Mouse (Mus musculus) midbrain, embryonic 12.5 days (tissue): ENCODE measurements around the gene Pde4d. TPM values are rescaled to one million over a fixed set of nuclear protein-coding genes. Genes with fewer than 3 reads are reported as not detected.
"Not testable (repeated sequence)": the region's sequence is repeated elsewhere in the genome, so short reads cannot be mapped to it uniquely, and the experiment has no call there.

ENCODE experiments used
- ATAC-seq: fragments of 200-750 bp; cut with Nextera tagmentation; 2 replicates; pipeline ENCODE4 v1.8.0; 2017; ENCODE audit warnings: low read depth, moderate TSS enrichment, moderate library complexity; ENCODE audit not compliant: low FRiP score
- H3K27ac ChIP-seq: fragments of 300-500 bp; sonication (generic); replicated peaks from 2 replicates; pipeline ENCODE4 v1.5.1; 2016; ENCODE audit warnings: mild to moderate bottlenecking
- H3K27me3 ChIP-seq: fragments of 300-500 bp; sonication (generic); 2 replicates; pipeline ENCODE4 v1.6.1; 2016; ENCODE audit warnings: mild to moderate bottlenecking
- H3K36me3 ChIP-seq: fragments of 300-500 bp; sonication (generic); 2 replicates; pipeline ENCODE4 v1.6.1; 2016
- H3K4me1 ChIP-seq: fragments of 300-500 bp; sonication (generic); 2 replicates; pipeline ENCODE4 v1.6.1; 2016
- H3K4me2 ChIP-seq: fragments of 300-500 bp; sonication (generic); replicated peaks from 2 replicates; pipeline ENCODE4 v1.6.1; 2016; ENCODE audit warnings: mild to moderate bottlenecking, moderate library complexity
- H3K4me3 ChIP-seq: fragments of 300-500 bp; sonication (generic); 2 replicates; pipeline ENCODE4 v1.5.1; 2016; ENCODE audit warnings: mild to moderate bottlenecking
- H3K9ac ChIP-seq: fragments of 300-500 bp; sonication (generic); replicated peaks from 2 replicates; pipeline ENCODE4 v1.6.1; 2016; ENCODE audit warnings: mild to moderate bottlenecking, moderate library complexity
- H3K9me3 ChIP-seq: fragments of 300-500 bp; sonication (generic); 2 replicates; pipeline ENCODE4 v1.6.1; 2016; ENCODE audit warnings: mild to moderate bottlenecking
- WGBS: fragments of 180-500 bp; shearing (Covaris S2); methylation state at CpG from one replicate; pipeline ENCODE4 v1.1.7; 2016; 5-methylcytosine and 5-hydroxymethylcytosine counted together
- polyA plus RNA-seq: library from polyadenylated mRNA; unstranded; fragments of >200 nt; fragmentation: Nextera tagmentation; extraction: Ambion mirVana; gene quantifications from 2 replicates; pipeline ENCODE4 v1.2.1, GENCODE M21; 2016

Gene Pde4d
- polyA plus RNA-seq, 1 experiment from 2014 or later: 21.4 TPM

DNA sequence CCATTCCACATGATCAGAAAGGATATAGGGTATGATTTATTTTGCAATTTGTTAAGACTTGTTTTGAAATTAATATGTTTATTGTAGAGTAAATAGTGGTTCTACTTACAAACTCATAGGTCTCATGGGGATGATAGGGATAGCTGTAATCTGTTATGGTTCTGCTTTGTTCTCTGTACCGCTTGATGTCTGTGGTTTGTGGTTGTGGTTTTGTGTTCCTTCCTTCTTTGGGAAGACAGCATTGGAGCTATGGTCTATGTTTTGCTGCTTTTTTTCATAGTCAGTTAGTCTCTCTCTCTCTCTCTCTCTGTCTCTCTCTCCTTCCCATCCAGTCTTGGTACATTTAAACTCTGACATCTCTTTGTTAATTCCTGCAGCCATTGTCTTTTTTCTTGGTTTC lies 217.3 kb downstream of the Pde4d start:
- no peak overlapping the region for H3K4me2 ChIP-seq
- 92% methylated on average over 1 of the region's 1 CpGs for WGBS
- no peak for ATAC-seq

DNA sequence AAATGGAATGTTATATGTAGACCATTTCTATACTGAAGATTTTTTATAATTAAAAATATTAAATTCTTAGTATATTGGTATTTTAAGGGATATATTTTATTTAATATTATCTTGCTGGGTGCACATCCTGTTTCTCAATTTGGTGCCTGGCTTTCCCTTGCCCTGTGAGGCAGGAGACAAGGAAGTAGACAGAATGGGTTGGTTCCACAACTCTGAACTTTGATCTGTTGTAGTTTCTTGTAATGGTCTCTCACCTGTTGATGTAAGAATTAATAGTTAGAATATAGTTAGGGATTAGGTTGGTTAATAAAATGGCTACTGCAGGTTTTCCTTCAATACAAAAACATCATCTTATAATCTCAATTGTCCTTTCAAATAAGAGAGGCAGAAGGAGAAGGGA lies 227.3 kb downstream of the Pde4d start:
- no peak overlapping the region for H3K4me3 ChIP-seq
- no peak overlapping the region for H3K9ac ChIP-seq

More for the DNA sequence above, 217.3 kb downstream of the Pde4d start:
- H3K4me1 ChIP-seq: no peaks in the 10 kb centered on the region
- H3K27me3 ChIP-seq: no peaks in the 10 kb centered on the region
- H3K9me3 ChIP-seq: no peaks in the 10 kb centered on the region
- H3K36me3 ChIP-seq: no peaks in the 10 kb centered on the region
- no peak overlapping the region for H3K9ac ChIP-seq
- H3K4me3 ChIP-seq: no peak overlapping the region
- H3K27ac ChIP-seq: no peak overlapping the region

DNA sequence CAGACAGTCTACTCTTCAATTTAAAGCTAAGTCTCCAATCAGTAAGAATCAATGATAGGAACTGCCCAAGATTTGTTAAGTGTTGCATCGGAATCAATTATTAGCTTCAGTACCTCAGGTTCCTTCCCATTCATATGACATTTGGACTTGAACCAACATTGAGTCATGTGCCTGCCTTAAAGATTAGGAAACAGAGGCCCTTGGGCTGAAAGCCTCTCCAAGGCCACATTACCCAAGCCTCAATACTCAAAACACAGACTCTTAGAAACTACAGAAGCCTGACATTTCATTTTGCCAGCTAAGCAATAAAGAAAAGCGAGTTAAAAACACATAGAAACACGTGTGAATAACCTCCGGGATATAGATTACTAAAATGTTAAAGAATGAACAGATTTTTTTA lies 233.3 kb downstream of the Pde4d start:
- Histone ChIP-seq H3K9ac (no peak overlapping the region), H3K27me3 (no peaks in the 10 kb centered on the region)

More for the DNA sequence above, 227.3 kb downstream of the Pde4d start:
- Histone ChIP-seq H3K4me1 (no peaks in the 10 kb centered on the region), H3K36me3 (no peaks in the 10 kb centered on the region), H3K4me2 (no peak overlapping the region), H3K27me3 (no peaks in the 10 kb centered on the region), H3K9me3 (no peaks in the 10 kb centered on the region), H3K27ac (no peak overlapping the region)
- ATAC-seq: no peak

DNA sequence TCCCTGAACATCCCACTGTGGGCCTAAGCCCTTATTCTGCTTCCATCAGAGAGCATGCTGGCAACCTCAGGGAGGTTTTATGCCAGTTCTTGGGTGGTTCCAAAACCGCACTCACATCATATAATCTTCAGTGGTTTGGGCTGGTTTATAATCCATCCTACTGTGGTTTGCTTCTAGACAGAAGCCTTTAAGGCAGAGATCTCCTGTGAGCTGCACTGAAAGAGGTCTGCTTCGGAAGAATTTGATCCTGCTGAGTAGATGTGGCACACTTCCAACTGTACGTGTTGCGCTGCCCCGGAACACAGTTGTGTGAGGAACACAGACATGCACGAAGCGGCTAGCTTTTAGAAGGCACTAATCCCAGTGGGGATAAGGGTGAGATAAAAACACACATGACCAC lies 236.1 kb downstream of the Pde4d start:
- Histone ChIP-seq H3K36me3 (no peaks in the 10 kb centered on the region), H3K4me1 (no peaks in the 10 kb centered on the region), H3K9ac (no peak overlapping the region), H3K27me3 (no peaks in the 10 kb centered on the region), H3K4me2 (no peak overlapping the region), H3K9me3 (no peaks in the 10 kb centered on the region), H3K4me3 (no peak overlapping the region), H3K27ac (no peak overlapping the region)
- ATAC-seq: no peak
- WGBS: 91% methylated on average over 7 of the region's 7 CpGs

More for the DNA sequence above, 233.3 kb downstream of the Pde4d start:
- no peaks in the 10 kb centered on the region for H3K36me3 ChIP-seq
- no peaks in the 10 kb centered on the region for H3K9me3 ChIP-seq
- H3K27ac ChIP-seq: no peak overlapping the region
- H3K4me3 ChIP-seq: no peak overlapping the region
- no peaks in the 10 kb centered on the region for H3K4me1 ChIP-seq
- ATAC-seq: no peak
- H3K4me2 ChIP-seq: no peak overlapping the region
- WGBS: 93% methylated on average over 4 of the region's 4 CpGs

DNA sequence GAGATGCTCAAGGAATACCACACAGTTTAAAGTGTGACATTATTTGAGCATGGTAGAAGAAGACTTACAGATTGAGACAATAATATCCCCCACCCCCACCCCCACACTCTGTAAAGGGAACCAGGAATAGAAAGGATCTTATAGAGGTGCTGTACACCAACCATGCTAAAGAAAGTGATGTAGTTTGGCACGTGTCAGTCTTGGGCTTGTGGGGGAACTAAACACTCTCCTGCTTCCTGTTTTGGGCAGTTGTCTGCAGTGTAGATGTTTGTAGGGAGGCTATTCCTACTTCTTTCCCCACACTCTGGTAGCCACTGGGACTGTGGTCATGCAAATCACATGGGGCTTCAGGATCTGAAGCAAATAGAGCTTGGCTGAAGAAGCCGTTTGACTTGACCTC lies 236.5 kb downstream of the Pde4d start:
- Histone ChIP-seq H3K9me3 (no peaks in the 10 kb centered on the region), H3K4me2 (no peak overlapping the region), H3K27me3 (no peaks in the 10 kb centered on the region), H3K4me3 (no peak overlapping the region), H3K4me1 (no peaks in the 10 kb centered on the region), H3K36me3 (no peaks in the 10 kb centered on the region), H3K9ac (no peak overlapping the region), H3K27ac (no peak overlapping the region)
- 87% methylated on average over 2 of the region's 2 CpGs for WGBS
- no peak for ATAC-seq

DNA sequence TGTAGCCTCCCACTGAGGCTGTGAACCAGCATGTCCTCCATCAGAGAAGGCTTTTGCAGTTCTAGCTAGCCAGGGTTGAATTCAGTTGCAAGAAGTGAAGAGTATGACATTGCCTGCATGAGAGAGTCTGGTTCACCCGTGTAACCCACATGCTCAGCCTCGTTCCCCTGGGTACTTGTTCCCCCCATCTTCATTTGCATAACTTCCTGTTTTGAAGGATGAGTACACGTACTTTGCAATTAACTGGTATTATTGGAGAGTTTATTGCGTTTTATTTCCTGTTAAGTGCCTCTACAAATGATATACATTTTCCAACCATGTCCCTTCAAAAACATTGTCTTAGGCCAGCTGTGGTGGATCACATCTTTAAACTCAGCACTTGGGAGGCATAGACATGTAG lies 237.1 kb downstream of the Pde4d start:
- WGBS: 80% methylated on average over 4 of the region's 4 CpGs

DNA sequence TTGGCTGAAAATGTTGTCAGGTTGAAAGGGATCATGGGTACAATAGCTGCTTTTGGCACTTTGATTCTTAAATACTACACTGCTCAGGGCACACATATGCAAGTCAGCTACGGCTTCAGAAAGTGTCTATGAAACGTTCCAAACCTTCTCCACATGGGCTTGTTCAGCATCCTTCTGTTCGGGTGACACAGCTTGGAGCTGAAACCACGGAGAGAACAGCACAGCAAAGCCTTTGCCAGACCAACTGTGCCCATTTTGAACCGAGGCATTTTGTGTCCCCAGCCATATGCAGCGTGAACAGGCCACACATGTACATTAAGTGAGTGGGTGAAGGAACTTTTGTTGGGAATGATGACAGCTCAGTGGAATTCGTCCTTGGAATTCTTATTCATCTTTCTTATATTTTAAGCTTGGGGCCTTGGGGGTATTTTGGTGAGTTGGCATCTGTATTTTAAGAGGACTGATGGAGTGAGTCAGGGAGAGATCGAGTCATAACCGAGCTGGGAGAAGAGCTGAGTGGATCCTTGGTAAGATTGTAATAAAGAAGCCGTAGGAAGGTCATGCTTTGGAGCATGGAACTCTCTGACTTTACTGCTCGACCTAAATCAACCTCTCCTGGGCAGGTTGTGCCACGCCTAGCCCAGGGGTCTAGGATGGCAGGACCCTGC lies 243.3 kb downstream of the Pde4d start:
- whole genome bisulfite sequencing: 85% methylated on average over 12 of the region's 12 CpGs
- H3K27me3 ChIP-seq: no peaks in the 10 kb centered on the region

More for the DNA sequence above, 237.1 kb downstream of the Pde4d start:
- Histone ChIP-seq H3K9ac (no peak overlapping the region), H3K27ac (no peak overlapping the region), H3K36me3 (no peaks in the 10 kb centered on the region), H3K27me3 (no peaks in the 10 kb centered on the region), H3K9me3 (no peaks in the 10 kb centered on the region), H3K4me1 (no peaks in the 10 kb centered on the region), H3K4me2 (no peak overlapping the region), H3K4me3 (no peak overlapping the region)
- no peak for ATAC-seq

DNA sequence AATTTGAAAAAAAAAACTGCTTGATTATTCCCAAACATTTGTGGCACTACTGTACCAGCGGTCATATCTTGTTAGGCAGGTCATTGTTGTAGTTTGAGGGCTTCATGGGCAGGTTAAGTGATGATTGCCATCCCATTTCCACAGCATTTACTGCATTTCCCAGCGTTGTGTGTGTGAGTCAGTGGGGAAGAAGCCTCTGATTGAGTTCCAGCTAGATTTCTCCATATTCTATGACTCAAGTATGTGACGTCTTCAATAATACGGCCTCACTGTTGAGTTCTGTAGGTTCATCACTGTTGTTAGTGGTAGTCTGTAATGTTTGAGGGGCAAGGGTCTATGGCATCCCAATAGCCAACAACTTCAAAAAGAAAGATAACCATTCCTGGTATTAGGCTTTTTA lies 255.7 kb downstream of the Pde4d start:
- no peaks in the 10 kb centered on the region for H3K36me3 ChIP-seq
- no peaks in the 10 kb centered on the region for H3K27me3 ChIP-seq
- no peak overlapping the region for H3K4me3 ChIP-seq
- 85% methylated on average over 4 of the region's 4 CpGs for WGBS
- H3K27ac ChIP-seq: no peak overlapping the region
- H3K4me1 ChIP-seq: no peaks in the 10 kb centered on the region
- no peak for ATAC-seq
- no peaks in the 10 kb centered on the region for H3K9me3 ChIP-seq
- H3K4me2 ChIP-seq: no peak overlapping the region
- H3K9ac ChIP-seq: no peak overlapping the region

More for the DNA sequence above, 243.3 kb downstream of the Pde4d start:
- Histone ChIP-seq H3K4me2 (no peak overlapping the region), H3K4me3 (no peak overlapping the region), H3K4me1 (no peaks in the 10 kb centered on the region), H3K9ac (no peak overlapping the region), H3K36me3 (no peaks in the 10 kb centered on the region), H3K9me3 (no peaks in the 10 kb centered on the region), H3K27ac (no peak overlapping the region)
- ATAC-seq: no peak

DNA sequence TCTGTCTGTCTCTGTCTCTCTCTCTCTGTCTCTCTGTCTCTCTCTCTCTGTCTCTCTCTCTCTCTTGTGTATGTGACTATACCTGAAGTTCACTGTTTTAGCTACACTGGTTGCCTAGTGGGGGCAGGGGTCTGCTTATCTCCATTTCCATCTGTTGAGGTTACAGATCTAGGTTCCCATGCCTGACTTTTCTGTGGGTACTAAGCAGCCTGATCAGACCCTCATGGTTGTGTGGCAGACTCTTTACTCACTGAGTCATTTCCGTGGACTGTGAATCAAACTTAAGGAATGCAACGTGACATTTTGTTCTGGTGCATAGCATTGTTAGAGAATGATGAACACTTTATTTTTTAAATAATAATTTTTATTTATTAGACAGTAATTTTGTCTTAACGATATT lies 264.3 kb downstream of the Pde4d start:
- Histone ChIP-seq H3K9me3 (no peaks in the 10 kb centered on the region), H3K27ac (no peak overlapping the region), H3K36me3 (no peaks in the 10 kb centered on the region), H3K4me1 (no peaks in the 10 kb centered on the region), H3K4me2 (no peak overlapping the region), H3K4me3 (no peak overlapping the region), H3K9ac (no peak overlapping the region), H3K27me3 (no peaks in the 10 kb centered on the region)
- WGBS: 94% methylated on average over 3 of the region's 3 CpGs
- ATAC-seq: no peak

DNA sequence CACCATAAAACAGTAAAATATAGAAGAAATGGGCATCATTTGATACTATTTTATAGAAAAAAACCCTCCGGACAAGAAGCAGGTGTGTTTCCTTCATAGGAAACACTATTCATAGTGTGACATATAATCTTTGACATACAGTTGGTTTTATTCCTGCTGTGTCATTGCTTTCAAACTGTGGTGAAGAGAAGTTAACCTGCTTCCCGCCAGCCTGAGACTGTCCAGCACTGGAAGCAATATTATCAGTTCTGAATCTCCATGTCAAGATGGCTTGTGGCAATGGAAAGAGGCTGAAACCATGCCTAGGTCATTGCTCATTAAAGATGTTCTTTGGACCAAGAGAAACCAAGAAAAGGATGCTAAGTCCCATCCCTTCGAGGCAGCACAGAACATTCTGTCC lies 265.3 kb downstream of the Pde4d start:
- H3K9ac ChIP-seq: no peak overlapping the region
- H3K4me3 ChIP-seq: no peak overlapping the region
- WGBS: 90% methylated on average over 3 of the region's 3 CpGs
- no peaks in the 10 kb centered on the region for H3K4me1 ChIP-seq
- H3K27ac ChIP-seq: no peak overlapping the region
- ATAC-seq: no peak
- no peaks in the 10 kb centered on the region for H3K9me3 ChIP-seq
- H3K36me3 ChIP-seq: no peaks in the 10 kb centered on the region
- H3K27me3 ChIP-seq: no peaks in the 10 kb centered on the region
- H3K4me2 ChIP-seq: no peak overlapping the region

DNA sequence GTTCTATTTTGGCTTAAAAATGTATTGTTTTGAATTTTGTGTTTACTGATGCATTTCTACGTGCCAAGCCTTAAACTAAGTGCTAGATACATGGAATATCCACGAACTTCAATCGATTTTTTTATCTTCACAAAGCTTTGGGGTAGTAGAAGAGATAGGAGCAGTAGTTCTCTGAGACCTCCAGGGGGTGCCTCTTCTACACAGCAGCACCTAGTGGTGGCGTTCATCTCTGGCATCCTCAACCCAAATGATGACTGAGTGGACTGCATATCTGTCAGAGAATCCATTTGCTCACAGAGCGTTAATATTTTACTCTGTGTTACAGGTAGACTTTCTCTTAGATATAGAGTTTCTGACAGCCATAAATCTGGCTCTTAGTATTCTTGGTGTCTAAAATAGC lies 272.5 kb downstream of the Pde4d start:
- Histone ChIP-seq H3K36me3 (no peaks in the 10 kb centered on the region), H3K4me1 (no peaks in the 10 kb centered on the region), H3K27ac (no peak overlapping the region), H3K4me2 (no peak overlapping the region), H3K4me3 (no peak overlapping the region), H3K27me3 (no peaks in the 10 kb centered on the region), H3K9me3 (no peaks in the 10 kb centered on the region), H3K9ac (no peak overlapping the region)
- WGBS: 83% methylated on average over 5 of the region's 5 CpGs
- ATAC-seq: no peak

DNA sequence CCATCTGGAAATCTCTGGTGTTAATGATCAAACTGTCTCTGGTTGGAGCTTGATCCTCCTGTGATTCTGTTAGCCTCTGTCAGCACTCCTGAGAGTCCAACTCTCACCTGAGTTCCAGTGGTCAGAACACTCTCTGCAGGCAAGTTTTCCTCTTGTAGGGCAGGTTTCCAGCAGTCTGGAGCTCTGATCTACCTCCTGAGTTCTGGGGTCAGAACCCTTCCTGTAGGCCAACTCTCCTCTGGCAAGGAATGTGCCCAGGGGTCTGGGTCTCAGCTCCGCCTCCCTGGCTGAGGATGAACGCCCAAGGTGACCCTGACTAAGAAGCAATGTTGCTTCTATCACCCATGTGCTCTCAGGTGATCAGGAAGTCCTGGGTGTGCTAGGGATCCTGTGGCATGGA lies 284.6 kb downstream of the Pde4d start:
- H3K36me3 ChIP-seq, ATAC-seq, H3K27ac ChIP-seq, H3K4me3 ChIP-seq, H3K4me2 ChIP-seq, H3K27me3 ChIP-seq, H3K4me1 ChIP-seq, H3K9ac ChIP-seq, H3K9me3 ChIP-seq: not testable (repeated sequence)
- 88% methylated on average over 2 of the region's 2 CpGs for WGBS

DNA sequence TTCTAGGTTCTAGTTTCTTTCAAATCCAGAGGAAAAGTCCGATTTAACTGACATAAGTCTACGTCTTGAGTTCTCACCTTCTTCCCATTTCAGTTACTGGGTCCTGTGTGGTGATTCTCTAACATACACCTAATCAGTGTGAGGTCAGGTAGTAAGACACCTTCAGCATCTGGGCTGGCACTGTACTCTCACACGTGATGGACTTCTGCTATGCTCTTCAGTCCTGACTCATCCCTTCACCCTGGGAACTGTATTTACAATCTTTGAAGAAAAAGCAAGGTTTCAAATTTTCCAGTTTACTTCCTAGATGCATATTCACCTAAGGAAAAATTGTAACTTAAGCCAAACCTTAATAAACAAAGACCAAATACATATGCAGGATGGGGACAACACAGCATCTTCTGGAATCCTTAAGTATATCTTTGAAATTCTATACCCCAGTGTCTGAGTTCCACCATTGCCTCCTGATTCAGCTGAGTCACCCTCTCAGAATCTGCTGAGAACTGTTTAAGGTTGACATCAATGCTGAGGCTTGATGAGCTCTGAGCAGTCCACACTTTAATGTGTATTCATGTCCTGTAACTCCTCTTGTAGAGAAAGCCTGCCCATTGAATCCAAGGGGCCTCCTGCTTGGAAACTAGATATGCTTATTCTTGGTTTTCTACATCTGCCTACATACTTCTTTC lies 301.6 kb downstream of the Pde4d start:
- H3K27ac ChIP-seq: no peak overlapping the region
- H3K9ac ChIP-seq: no peak overlapping the region
- no peaks in the 10 kb centered on the region for H3K36me3 ChIP-seq
- H3K27me3 ChIP-seq: no peaks in the 10 kb centered on the region
- ATAC-seq: no peak
- no peaks in the 10 kb centered on the region for H3K4me1 ChIP-seq
- H3K4me2 ChIP-seq: no peak overlapping the region
- 85% methylated on average over 3 of the region's 3 CpGs for WGBS
- H3K4me3 ChIP-seq: no peak overlapping the region
- H3K9me3 ChIP-seq: no peaks in the 10 kb centered on the region
